Mouse (Mus musculus) gastrocnemius, postnatal 25 days (tissue): ENCODE results near the gene Qtrt1. TPM values are rescaled to one million over a fixed set of nuclear protein-coding genes. Genes with fewer than 3 reads are reported as not detected.
"Not testable (repeated sequence)": the region's sequence is repeated elsewhere in the genome, so short reads cannot be mapped to it uniquely, and the experiment has no call there.

Experiments
- DNase-seq: peaks from one replicate; pipeline ENCODE4 v3.0.0; 2022
- total RNA-seq, 2 experiments: library from RNA; stranded (reverse); gene quantifications; 1 replicate in 1 of 2; 2 replicates in 1 of 2; pipeline ENCODE4 v1.2.3; 2021

The Qtrt1 gene
- total RNA-seq, 2 experiments from 2014 or later = 5.3 to 7.7 TPM

DNA sequence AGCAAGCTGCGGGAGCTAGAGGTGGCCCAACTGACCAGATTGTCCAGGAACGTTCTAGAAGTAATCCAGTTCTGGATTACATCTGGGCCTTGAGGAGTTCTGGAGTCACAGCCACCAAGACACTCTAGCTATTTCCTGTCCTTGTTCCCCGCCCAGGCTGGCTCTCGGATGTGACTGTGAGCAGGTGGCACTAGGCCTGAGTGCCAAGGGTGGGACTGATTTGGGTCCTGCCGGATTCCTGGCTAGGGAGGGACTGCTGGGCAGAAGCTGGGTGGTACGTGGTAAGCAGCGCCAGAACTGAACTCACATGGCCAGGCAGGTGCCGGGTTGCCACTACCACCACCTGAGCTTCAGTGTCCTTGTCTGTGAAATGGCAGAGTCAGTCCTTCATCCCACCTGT, 39.8 kb downstream of the Qtrt1 start:
- no peak for DNase-seq

DNA sequence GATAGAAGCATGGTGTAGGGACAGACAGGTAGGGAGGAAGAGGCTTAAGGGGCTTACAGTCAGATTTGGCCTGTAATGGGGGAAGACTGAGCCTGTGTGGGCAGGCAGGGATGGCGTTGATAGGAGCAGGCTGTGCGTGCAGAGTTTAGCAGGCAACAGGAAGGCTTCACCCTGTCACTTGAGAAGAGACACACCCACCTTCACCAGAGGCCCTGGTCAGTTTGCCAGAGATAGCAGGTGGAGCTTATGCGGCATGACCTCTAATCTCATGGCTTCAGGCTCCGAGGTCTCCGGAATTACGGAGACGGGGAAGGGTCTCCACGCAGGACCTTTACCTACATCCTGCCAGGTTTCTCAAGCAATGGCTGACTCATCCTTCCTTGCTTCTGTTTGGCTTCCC, 40.2 kb downstream of the Qtrt1 start:
- peak; percentile 51 for DNase-seq

DNA sequence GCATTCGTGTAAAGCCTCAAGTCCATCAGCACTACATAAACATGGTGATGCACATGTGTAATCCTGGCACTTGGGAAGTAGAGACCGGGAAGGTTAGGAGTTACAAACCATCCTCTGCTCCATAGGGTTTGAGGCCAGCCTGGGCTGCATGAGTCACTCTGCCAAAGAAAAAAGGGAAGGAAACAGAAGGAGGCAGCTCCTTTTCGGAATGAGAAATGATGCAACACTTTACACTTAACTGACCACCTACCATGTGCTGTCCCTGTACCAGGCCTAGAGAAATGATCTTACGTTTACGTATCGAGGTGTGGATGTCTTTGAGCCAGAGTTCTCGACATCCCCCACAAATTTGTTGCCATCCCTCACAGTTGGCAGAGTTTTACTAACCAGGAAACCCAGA, 41.4 kb downstream of the Qtrt1 start:
- DNase-seq = no peak

GRCm38 (mm10) chr9:21453459-21453858, 41.8 kb downstream of the Qtrt1 start:
- no peak for DNase-seq

GRCm38 (mm10) chr9:21454556-21454955, 42.9 kb downstream of the Qtrt1 start:
- DNase-seq = no peak

DNA sequence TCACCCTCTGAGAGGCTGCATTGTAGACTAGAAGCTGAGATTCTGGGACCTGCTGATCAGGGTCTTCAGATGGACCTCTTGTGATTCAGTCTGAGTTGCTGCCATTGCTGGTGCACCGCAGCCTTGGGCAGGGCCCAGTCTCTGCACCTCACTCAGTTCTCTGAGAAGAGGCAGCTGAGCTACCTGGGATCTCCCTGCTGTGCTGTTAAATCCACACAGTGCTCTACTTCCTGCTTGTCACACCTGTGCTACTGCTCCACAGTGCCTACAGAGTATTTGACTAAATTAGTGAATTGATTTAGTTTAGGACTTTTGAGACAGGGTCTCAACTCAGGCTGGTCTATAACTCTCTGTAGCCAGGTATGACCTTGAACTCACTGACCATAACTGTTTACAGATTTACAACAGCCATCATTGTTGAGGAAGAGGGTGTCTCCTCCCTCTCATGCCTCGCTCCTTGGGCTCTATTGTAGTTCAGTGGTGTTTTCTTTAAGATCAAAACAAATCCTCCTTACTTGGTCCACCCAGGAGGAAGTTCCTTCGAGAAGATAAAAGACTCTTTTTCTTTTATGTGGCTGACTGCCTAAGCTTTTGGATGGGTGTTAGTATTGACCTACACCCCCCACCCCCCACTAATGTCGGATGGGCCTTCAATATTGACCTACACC, 43.6 kb downstream of the Qtrt1 start:
- no peak for DNase-seq

- no peak for DNase-seq
Measured at GRCm38 (mm10) chr9:21456246-21456929, 44.8 kb downstream of the Qtrt1 start.

- DNase-seq = no peak
Measured at GRCm38 (mm10) chr9:21456930-21457634, 45.4 kb downstream of the Qtrt1 start.

DNA sequence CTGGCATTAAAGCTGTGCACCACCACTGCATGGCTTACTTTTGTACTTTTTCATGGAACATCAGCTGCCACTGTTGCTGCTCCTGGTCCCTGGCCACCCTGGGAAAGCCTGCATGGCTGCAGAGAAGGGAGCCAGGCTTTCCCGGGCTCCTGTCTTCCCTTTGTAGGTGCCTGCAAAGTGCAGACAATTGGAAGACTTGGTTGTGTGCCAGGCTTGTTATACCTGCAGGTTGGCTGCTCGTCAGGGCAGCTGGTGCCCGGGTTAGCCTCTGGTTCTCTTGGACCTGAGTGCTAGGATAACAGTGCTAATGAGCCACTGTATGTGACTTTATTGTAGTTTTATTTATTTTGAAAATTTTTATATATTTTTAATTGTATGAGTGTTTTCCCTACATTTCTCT, 47.2 kb downstream of the Qtrt1 start:
- DNase-seq = no peak

- DNase-seq = no peak
Measured at GRCm38 (mm10) chr9:21460400-21460940, 48.8 kb downstream of the Qtrt1 start.

- peak; percentile 77 for DNase-seq
Measured at GRCm38 (mm10) chr9:21463138-21463590, 51.5 kb downstream of the Qtrt1 start.

DNA sequence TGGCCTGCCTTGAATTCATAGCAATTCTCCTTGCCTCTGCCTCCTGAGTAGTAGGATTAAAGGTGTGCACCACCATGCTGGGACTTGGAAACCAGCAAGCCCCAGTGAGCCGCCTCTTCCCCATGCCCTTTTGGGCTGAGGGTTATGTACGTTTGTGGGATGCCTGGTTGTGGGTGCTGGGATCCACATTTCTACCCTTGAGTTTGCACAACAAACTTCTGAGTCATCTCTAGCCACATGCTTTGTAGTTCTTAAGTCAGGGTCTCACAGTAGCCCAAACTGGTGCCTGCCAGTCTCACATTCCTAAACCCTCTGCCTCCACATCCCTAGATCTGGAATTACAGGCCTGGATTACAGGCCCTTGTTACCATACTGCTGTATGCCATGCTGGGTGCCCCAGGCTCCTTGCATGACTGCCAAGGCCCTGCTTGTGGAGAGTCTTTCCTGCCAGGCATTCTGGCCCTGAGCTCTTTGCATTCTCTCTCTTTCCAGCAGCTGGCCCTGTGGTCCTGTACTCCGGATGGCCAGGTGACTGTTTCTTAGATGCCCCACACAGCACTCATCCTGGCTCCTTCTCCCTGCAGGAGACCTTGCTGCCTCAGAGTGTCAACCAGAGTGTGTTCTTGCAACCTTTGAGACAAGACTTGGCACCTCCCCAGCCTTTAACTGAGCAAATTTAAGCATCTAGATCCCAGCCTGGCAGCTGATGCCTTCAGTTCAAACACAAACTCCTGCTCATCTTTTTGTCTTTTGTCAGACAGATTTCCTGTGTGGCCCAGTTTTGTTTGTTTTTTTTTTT, 52.3 kb downstream of the Qtrt1 start:
- no peak for DNase-seq

- DNase-seq = not testable (repeated sequence)
Measured at GRCm38 (mm10) chr9:21464565-21464928, 52.9 kb downstream of the Qtrt1 start.

GRCm38 (mm10) chr9:21469032-21470024, 57.7 kb downstream of the Qtrt1 start:
- DNase-seq = no peak

Other genes starting within 250 kb of the Qtrt1 start
- gene Pde4a, start 246.1 kb upstream of the Qtrt1 start, total RNA-seq = 10 to 100 TPM; 44.6 to 46.7 TPM
- 10 to 100 TPM; 55.0 to 56.3 TPM for gene Keap1, start 172.5 kb upstream of the Qtrt1 start, total RNA-seq
- gene S1pr5, start 163.4 kb upstream of the Qtrt1 start, total RNA-seq = under 1 TPM; 0.13 to 0.16 TPM
- 10 to 100 TPM; 60.5 to 63.9 TPM for gene Atg4d, start 146.5 kb upstream of the Qtrt1 start, total RNA-seq
- gene Kri1, start 123.9 kb upstream of the Qtrt1 start, total RNA-seq = 1 to 10 TPM; 8.3 to 8.5 TPM
- 1 to 10 TPM; 7.4 to 9.1 TPM for gene Cdkn2d, start 120.4 kb upstream of the Qtrt1 start, total RNA-seq
- gene Ap1m2, start 99.5 kb upstream of the Qtrt1 start, total RNA-seq = not detected
- 100 to 1,000 TPM; 117 to 128 TPM for gene Slc44a2, start 91.1 kb upstream of the Qtrt1 start, total RNA-seq
- gene Ilf3, start 44.0 kb upstream of the Qtrt1 start, total RNA-seq = 10 to 100 TPM; 17.9 to 19.2 TPM
- 10 to 100 TPM; 39.9 to 41.6 TPM for gene Dnm2, start 13.1 kb downstream of the Qtrt1 start, total RNA-seq
- 10 to 100 TPM; 27.6 to 28.1 TPM for gene Tmed1, start 98.4 kb downstream of the Qtrt1 start, total RNA-seq
- under 1 TPM; 0.56 to 0.67 TPM for gene AB124611, start 114.3 kb downstream of the Qtrt1 start, total RNA-seq
- 10 to 100 TPM; 58.2 to 60.9 TPM for gene Carm1, start 135.1 kb downstream of the Qtrt1 start, total RNA-seq
- gene Timm29, start 180.9 kb downstream of the Qtrt1 start, total RNA-seq = 10 to 100 TPM; 41.6 to 41.8 TPM
- 1 to 10 TPM; 3.5 to 5.1 TPM for gene Yipf2, start 181.0 kb downstream of the Qtrt1 start, total RNA-seq
- 10 to 100 TPM; 39.3 to 39.6 TPM for gene Smarca4, start 204.3 kb downstream of the Qtrt1 start, total RNA-seq